Mouse (Mus musculus) brain, embryonic 14.5 days (tissue): ENCODE measurements at regions not wholly inside any gene's neighbourhood (a gene's known extent, or its start where the extent isn't known, plus 50 kb on each side); places are given as distances from the start of the nearest gene placed in this dataset.

ENCODE experiments used
- DNase-seq: peaks from one replicate; pipeline ENCODE4 v3.0.0-alpha.2; 2011; ENCODE audit warnings: low read depth
- CTCF ChIP-seq: fragments of 200-500 bp; IDR thresholded peaks from 2 replicates; pipeline ENCODE4 v1.5.1; 2012; ENCODE audit warnings: inconsistent platforms, mild to moderate bottlenecking, moderate library complexity, borderline replicate concordance; ENCODE audit not compliant: insufficient read depth, insufficient read length; ENCODE audit errors: extremely low read depth
- POLR2A ChIP-seq: fragments of 200-500 bp; IDR thresholded peaks from 2 replicates; pipeline ENCODE4 v1.6.1; 2012; ENCODE audit warnings: mild to moderate bottlenecking, inconsistent platforms, borderline replicate concordance; ENCODE audit not compliant: poor library complexity, insufficient read depth, insufficient read length, severe bottlenecking; ENCODE audit errors: extremely low read depth

GRCm38 (mm10) chr17:84008035-84008681, 160.4 kb upstream of the Haao start:
- TF ChIP-seq CTCF (no peak), POLR2A (no peak)
- no peak for DNase-seq

- DNase-seq, result no peak
- TF ChIP-seq CTCF (no peak), POLR2A (no peak)
These were observed 159.0 kb upstream of the Haao start for GRCm38 (mm10) chr17:84006748-84007147.

- DNase-seq, result no peak
- no peak for TF ChIP-seq POLR2A
- no peak for TF ChIP-seq CTCF
These were observed 156.5 kb upstream of the Haao start for GRCm38 (mm10) chr17:84004237-84004636.

- no peak for DNase-seq
These were observed 155.9 kb upstream of the Haao start for GRCm38 (mm10) chr17:84003489-84004234.

GRCm38 (mm10) chr17:84002939-84003338, 155.2 kb upstream of the Haao start:
- DNase-seq, result no peak
- TF ChIP-seq CTCF (no peak), POLR2A (no peak)

More at GRCm38 (mm10) chr17:84003489-84004234, 155.9 kb upstream of the Haao start:
- TF ChIP-seq CTCF (no peak), POLR2A (no peak)

- no peak for DNase-seq
- TF ChIP-seq CTCF (no peak), POLR2A (no peak)
These were observed 154.6 kb upstream of the Haao start for GRCm38 (mm10) chr17:84002327-84002726.

- no peak for TF ChIP-seq POLR2A
- no peak for TF ChIP-seq CTCF
- DNase-seq, result no peak
These were observed 152.4 kb upstream of the Haao start for GRCm38 (mm10) chr17:84000115-84000514.

GRCm38 (mm10) chr17:83998972-83999545, 151.3 kb upstream of the Haao start:
- no peak for TF ChIP-seq POLR2A
- no peak for TF ChIP-seq CTCF
- DNase-seq, result no peak

- no peak for DNase-seq
- TF ChIP-seq CTCF (no peak), POLR2A (no peak)
These were observed 150.6 kb upstream of the Haao start for GRCm38 (mm10) chr17:83998341-83998740.

GRCm38 (mm10) chr17:83997778-83998177, 150.0 kb upstream of the Haao start:
- DNase-seq, result no peak
- TF ChIP-seq POLR2A (no peak), CTCF (peak; percentile 43; the same call in 1 of the 2 replicates)

- TF ChIP-seq POLR2A, result no peak
- TF ChIP-seq CTCF, result no peak
These were observed 145.3 kb upstream of the Haao start for GRCm38 (mm10) chr17:83993028-83993427.

More at GRCm38 (mm10) chr17:83993028-83993427, 145.3 kb upstream of the Haao start:
- no peak for DNase-seq
